Mouse (Mus musculus) MN1 (cell line): ENCODE data around the gene Slc31a1.

Experiments used
- DNase-seq: peaks from one replicate; pipeline ENCODE4 v3.0.0-alpha.2; 2016; ENCODE audit warnings: low spot score

Gene Slc31a1

DNA sequence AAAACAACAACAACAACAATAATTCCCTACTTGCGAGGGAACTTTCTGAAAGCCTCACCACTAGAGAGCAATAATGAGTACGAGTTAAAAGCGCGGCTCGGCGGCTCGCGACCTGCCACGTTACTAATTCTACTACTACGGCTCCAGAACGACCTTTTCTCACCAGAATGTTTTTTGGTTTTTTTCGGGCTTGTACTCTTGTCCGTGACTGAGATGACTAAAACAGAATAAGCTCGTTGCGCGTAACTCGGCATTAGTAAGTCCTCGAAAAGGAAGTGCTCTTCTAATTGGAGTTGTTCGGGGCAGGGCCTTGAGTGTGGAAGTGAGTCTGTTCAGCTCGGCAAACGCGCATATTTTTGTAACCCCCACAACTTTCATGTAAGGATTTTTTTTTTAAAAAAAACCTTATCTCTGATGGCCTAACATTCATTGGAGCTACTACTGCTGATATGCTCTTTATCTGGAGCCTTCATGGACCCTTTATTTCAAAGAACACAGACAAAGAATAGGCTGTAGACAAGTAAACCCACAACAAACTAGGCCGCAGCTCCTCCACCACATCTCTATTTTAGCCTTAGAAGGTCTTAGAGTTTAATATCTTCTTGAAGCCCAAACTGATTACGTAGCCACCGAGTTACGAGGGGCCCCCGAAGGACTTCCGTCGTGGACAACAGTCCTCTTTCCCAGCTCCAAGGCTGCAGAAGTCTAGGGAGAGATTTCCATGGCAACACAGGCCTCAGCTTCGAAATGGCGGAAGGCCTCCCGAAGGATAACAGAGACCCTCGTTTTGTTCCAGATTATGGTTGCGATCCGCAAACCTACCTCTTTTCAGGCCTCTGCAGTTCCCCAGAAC, 47.4 kb downstream of the Slc31a1 start:
- DNase-seq, result peak; percentile 26

DNA sequence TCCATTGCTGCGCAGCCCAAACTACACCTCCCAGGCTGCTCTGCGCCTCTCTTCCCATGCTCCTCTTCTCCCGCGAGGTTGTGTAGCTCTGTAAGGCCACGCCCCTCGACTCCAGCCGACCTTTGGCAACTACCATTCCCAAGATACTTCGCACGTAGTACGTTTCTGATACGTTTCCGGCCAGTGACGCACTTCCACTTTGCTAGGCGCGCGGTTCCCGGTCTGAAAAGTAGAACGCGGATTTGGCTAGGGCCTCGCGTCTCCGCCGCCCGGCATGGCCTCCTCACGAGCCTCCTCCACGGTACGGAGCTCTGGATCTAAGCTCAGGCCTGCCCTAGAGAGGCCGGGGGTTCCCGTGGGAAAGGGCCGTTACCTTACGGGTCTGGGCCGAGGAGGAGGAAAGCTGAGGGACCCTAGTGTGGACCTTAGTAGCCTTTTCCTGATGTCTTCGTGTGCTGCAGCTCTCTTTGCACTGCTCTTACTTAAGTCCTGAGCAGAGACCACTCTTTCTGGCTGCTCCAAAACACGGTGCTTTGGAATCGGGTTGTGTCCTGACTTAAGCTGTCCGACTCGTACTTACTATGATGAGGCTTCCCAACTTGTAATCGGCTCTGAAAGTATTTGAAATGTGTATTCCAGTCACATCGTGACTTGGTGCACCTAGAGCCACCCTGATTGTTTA, 48.2 kb downstream of the Slc31a1 start, which contains the start of the genes Cdc26 and Prpf4:
Cdc26 (minus strand) TSS at position 42 of the 682 bp plus-strand sequence.
Prpf4 (plus strand) TSS at position 197 of the 682 bp plus-strand sequence.
- DNase-seq, result peak; percentile 97

DNA sequence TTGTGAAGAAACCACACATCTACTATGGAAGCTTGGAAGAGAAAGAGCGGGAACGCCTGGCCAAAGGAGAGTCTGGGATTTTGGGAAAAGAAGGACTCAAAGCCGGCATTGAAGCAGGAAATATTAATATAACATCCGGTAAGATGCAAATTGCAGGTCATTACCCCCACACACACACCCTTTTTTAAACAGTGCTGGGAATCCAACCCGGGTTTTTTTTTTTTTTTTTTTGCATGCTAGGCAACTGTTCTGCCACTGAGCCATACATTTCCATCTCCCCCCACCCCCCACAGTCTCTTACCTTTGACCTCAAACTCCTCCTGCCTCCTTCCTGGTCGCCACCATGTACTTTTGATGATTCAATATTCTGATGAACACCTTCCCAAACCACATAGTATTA, 49.1 kb downstream of the Slc31a1 start:
- DNase-seq, result no peak

DNA sequence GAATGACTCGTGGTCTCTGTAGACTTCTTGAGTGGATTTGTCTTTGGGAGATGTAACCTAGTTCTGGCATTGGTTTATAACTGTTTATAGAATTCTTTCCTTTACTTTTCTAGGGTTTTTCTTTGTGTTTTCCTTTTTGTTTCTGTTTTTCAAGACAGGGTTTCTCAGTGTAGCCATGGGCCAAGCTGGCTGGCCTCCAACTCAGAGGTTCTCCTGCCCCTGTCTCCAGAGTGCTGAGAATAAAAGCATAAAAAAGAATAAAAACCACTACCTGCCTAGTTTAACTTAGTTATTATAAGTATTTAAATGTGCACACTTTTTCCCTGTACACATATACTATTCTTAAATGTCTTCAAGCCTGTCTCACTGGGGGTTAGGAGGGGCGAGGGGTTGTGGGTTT, 49.8 kb downstream of the Slc31a1 start:
- no peak for DNase-seq

DNA sequence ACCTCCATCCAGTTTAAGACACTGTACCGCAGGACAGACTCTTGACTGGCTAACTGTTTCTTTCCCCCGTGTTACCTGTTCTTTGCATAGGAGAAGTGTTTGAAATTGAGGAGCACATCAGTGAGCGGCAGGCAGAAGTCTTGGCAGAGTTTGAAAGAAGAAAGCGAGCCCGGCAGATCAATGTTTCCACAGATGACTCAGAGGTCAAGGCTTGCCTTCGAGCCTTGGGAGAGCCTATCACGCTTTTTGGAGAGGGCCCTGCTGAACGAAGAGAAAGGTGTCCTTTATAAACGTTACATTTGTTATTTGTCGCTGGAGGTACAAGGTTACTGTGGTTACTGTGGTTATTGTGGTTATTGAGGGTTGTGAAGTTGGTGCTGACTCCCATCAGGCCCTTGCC, 51.1 kb downstream of the Slc31a1 start:
- no peak for DNase-seq

DNA sequence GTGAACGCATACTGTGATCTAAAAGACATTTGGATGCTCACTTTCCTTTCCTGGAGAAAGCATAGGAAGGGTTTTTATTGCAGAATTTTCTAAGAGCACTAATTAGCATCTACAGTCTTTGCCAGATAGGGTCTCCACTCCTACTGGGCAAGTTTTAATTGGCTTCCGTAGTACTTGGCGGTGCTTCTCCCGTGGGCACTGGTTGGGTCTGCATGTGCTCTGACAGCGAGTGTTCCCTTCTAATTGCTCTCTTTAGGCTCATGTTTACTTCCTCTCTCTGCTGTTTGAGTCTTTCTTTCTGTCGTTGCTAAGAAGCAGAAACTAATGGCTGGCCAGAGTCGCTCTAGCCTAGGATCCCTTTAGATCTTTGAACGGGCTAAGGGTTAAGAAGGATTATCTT, 57.9 kb downstream of the Slc31a1 start:
- no peak for DNase-seq

DNA sequence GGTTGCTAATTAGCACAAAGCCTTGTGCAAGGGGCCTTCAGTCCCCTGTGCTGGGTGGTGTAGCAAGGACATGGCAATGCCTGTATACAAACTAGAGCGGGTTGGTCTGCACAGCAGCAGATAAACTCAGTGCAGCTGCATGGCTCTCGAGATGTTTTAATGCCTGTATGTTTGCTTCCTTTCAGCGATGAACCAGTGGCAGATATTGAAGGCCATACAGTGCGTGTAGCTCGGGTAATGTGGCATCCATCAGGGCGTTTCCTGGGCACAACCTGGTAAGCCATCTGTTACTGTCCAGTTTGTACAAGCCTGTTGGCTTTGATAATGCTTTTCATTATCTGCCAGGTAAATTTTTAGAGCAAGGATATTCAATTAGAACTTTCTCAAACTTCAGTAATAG, 58.6 kb downstream of the Slc31a1 start:
- no peak for DNase-seq

DNA sequence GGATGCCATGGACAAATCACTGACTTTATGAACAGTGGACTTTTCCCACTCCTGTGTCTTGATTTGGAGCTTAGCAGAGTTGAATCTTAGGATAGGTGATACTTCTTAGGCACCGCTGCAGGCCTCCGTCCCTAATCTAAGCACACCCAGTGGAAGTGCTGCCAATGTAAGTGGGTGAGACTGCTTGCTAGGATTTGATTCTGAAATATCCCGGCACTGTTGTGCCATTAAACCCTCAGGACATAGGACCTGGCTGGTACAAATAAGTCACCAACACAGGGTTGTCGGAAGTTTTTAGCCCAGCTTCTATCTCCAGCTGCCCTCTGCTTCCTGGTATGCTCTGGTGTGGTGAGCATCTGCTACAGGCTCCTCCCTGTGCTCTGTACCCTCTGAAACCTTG, 65.4 kb downstream of the Slc31a1 start:
- no peak for DNase-seq

DNA sequence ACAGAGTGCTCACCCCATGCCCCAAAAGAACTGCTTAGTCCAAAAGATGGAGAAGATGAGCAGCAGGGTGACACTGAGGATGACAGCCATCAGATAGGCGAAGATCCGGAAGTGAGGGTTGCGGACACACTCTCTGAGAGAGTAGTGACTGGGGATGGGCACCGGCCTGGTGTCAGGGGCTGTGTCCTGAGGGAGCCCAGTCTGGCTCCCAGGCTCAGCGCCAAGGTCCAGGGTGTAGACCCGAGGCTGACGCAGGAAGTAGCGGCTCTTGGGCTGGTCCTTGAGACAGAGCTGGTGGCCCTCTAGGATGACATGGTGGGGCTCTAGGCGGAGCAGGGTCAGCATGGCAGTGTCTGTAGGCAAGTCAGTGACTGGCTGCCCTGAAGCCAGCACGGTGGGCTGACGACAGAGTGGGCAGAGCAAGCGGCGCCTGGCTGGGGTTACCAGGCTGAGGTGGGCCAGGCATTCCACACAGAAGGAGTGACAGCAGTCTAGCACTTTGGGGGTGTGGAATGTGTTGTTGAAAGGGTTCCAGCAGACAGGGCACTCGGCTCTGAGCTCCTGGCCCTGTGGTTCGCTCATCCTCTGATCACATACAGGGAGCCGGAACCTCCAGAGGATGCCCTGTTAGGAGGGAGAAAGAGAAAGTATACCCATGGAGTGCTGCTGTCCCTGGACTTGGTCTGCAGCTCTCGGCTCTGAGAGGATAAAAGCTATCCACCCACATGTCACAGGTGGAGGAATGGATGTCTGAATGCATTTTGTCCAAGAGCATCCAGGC, 67.6 kb downstream of the Slc31a1 start:
- no peak for DNase-seq

DNA sequence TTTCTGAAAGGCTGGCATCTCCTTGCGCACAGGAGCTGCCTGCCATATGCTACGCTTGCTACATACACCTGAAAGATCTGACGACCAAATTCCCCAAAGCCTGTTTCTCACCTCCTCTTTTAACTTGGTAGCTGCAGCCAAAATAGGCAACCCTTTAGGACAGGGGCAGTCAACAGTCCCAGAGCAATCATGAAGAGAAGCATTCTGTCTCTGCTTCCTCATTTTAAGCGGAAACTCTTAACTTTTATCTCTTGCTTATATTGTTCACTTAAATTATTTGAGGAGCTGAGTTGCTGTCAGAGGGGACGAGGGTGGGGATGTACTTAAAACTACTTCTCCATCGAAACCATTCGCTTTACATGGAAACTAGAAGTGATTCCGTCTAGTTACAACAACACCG, 69.1 kb downstream of the Slc31a1 start:
- no peak for DNase-seq

DNA sequence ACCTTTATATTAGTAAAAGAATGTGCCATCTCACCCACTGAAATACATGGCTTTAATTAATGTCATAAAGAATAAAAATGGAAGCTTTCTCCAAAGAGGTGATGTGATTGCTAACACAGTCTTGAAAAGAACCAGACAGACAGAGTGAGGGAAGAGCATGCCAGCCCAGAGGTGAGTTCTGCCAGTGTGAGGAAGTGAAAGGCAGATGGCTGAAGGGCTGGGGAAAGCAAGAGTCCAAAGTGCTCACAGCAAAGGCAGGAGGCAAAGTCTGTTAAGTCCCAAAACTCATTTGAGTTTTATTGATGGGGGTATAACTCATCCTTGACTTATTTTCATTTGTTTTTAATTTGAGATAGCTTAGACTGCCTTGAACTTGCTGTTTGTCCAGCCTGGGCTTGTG, 70.2 kb downstream of the Slc31a1 start:
- DNase-seq, result no peak

DNA sequence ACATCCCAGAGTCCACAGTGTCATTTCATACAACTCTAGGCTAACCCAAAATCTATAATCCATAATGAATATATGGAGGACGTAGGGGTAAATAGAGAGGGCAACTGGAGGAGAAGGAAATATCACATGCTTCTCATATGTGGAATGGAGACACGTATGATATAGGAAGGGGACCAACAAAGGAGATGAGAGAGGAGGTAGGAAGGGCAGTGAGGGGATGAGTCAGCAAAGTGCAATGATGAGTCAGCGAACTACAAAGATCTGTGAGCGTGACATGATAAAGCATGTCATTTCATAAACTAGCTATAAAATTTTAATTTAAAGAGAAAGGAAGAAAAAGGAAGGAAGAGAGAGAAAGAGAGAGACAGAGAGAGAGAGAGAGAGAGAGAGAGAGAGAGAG, 71.0 kb downstream of the Slc31a1 start:
- peak; percentile 14 for DNase-seq

DNA sequence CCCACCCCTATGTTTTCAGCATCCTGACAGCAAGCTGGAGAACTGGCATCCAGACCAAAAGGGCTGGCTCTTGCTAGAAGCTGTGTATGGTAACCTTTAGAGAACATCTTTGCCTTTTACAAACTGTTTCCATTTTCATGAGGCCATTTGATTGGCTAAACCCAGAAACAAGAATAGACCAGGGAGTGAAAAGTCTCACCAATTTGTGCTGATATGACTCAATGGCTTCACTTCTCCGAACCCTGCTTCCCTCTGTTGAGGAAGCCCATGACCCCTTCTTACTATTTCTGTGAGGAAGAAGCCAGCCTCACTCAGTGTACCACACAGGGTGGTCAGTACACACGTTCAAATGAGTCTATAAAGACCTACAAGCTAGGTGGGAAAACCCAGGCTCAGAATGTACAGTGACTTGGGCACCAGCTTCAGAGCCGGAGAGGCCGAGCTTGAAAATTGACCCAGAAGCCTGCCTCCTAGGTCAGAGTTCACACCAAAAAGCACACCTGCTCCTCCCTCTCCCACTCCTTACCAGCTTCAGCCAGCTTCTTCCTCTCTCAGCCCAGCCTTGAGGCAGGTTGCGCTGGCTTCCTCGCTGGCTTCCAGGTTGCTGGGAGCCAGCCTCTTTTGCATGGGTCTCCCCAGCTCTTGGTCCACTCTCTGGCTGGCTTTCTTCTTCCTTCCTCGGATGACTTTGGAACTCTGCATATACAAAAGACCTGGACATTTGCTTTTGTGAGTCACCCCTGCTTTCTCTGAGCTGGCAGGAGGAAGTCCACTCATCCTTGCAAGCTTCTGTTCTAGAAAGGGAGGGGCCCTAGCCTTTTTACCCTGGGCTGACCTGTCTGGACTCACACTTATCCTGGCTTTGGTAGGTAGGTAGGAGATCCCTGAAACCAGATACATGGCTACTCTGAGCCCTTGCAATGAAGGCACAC, 73.7 kb downstream of the Slc31a1 start:
- DNase-seq, result no peak

DNA sequence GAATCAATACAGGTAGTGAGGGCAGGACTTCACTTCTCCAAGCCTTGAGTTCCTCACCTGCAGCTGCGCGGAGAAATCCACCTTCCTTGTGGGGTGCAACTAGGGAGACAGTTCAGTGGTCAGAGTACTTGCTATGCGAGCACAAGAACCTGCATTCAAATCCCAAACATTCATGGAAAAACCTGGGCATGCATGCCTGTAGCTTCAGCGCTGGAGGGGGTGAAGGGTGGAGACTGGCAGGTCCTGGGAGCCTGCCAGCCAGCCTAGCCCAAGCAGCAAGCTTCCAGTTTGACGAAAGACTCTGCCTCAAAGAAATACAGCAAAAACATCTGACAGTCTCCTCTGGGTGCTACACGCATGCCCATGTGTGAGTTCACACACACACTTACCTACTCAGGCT, 74.6 kb downstream of the Slc31a1 start, which contains the start of gene Rnf183:
Rnf183 (minus strand) TSS at position 172 of the 400 bp plus-strand sequence.
- no peak for DNase-seq

DNA sequence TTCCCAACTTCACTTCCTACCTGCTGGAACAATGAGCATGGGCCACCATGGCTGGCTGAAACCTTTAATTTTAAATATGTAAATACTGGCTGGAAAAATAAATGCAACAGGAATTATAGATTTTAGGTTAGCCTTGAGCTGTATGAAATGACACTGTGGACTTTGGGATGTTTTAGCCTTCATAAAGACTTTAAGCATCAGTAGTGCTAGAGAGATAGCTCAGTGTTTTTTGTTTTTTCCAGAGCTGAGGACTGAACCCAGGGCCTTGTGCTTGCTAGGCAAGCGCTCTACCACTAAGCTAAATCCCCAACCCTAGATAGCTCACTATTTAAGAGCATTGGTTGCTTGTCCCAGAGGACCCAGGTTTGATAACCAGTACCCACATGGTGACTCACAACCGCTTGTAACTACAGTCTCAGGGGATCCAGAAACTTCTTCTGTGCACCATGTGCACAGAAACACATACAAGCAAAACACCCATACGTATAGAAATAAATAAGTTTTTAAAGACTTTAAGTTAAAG, 76.8 kb downstream of the Slc31a1 start:
- no peak for DNase-seq

DNA sequence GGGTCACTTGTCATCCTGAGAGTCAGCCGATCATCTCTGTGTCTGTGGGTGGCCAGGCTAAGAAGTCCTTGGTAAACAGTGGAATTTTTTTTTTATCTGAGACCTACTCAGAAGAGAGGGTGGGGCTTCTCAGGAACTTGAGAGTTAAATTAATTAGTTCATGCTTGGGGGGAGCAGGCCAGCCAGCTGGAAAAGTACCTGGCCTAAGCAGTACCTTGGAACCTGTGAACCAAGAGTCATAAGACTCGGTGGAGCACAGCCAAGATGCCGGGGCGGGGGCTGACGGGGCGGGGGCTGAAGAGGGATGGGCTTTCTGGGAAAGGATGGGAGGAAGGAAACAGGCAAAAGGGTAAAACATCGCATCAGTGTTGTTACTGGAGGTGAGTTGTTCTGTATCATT, 77.3 kb downstream of the Slc31a1 start:
- DNase-seq, result no peak

DNA sequence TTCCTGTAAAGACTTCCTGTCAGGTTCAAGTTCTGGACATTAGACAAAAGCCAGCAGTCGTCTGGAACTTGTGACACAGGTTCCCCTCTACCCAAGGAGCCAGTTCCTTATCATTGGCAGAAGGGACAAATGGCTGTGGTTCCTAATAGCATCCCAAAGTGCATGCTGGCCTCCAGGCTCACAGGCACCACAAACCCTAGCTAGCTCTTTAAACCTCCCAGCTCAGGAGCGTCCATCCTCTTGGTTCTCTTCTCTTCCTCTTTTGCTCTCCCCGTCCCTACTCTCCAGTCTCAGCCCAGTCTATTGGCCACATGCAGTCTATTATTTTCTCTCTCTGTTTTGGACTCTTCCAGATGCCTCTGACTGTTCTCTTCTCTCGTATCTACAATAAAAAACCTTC, 79.3 kb downstream of the Slc31a1 start:
- DNase-seq, result no peak

DNA sequence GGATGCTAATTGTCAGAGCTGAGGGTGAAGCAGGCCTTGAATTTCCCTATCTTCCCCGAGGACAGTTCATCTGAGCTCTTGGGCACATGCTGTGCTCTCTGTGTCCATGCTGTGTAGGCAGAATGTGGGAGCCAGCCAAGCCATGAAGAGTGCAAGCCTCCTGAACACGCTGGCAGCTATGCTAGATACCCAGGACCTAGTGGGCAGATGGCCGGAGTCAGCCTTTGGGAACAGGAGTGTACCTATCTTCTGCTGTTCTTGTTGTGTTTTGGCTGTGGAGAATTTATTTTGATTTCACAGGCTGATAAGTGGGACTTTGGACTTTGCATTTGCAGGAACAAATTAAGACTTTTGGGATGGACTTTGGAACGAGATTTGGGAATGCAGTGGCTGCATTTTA, 80.0 kb downstream of the Slc31a1 start:
- no peak for DNase-seq

DNA sequence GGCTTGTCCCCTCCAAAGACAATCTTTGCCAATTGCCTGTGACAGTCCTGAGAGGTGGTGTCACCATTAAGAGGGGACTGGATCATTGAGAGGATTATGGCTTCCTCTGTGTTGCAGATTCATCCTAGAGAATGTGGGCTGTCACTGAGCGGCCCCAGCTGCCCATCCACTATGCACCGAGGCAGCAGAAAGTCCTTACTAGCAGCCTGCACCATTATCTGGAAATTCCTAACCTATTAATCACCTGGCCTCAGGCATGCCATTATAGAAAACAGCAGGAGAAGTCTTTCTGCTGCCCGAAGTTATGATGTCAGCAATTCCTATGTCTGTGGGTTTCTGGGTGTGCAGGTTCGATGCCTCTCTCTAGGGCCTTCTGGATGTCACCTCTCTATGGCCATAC, 80.5 kb downstream of the Slc31a1 start:
- DNase-seq, result no peak
